Mouse (Mus musculus) liver, postnatal 0 days (tissue): ENCODE results near the gene Snx5. TPM values are rescaled to one million over a fixed set of nuclear protein-coding genes. Genes with fewer than 3 reads are reported as not detected.
A peak's percentile ranks its signal among the peaks of the same experiment; 100 is the strongest.

Experiments
- ATAC-seq: fragments of 200-750 bp; cut with Nextera tagmentation; 2 replicates; pipeline ENCODE4 v1.8.0; 2017; ENCODE audit warnings: mild to moderate bottlenecking, moderate library complexity
- DNase-seq: peaks from one replicate; pipeline ENCODE4 v3.0.0-alpha.2; 2016
- H3K27ac ChIP-seq: fragments of 300-500 bp; sonication (generic); 2 replicates; pipeline ENCODE4 v1.5.1; 2014; ENCODE audit warnings: antibody characterized with exemption, moderate library complexity, mild to moderate bottlenecking, low read depth
- H3K27me3 ChIP-seq: fragments of 300-500 bp; sonication (generic); 2 replicates; pipeline ENCODE4 v1.6.1; 2014; ENCODE audit warnings: low read length, control low read depth, mixed read lengths; ENCODE audit not compliant: insufficient read depth
- H3K36me3 ChIP-seq: fragments of 300-500 bp; sonication (generic); replicated peaks from 2 replicates; pipeline ENCODE4 v1.6.1; 2014; ENCODE audit warnings: mild to moderate bottlenecking, control low read depth, low read length, moderate library complexity, mixed read lengths; ENCODE audit not compliant: insufficient read depth
- H3K4me1 ChIP-seq: fragments of 300-500 bp; sonication (generic); 2 replicates; pipeline ENCODE4 v1.6.1; 2014; ENCODE audit warnings: antibody characterized with exemption, mild to moderate bottlenecking, control low read depth; ENCODE audit not compliant: insufficient read depth
- H3K4me2 ChIP-seq: fragments of 300-500 bp; sonication (generic); 2 replicates; pipeline ENCODE4 v1.6.1; 2014; ENCODE audit warnings: low read depth, mild to moderate bottlenecking, low read length, moderate library complexity, mixed read lengths
- H3K4me3 ChIP-seq: fragments of 300-500 bp; sonication (generic); 2 replicates; pipeline ENCODE4 v1.5.1; 2014; ENCODE audit warnings: low read depth, low read length
- H3K9ac ChIP-seq: fragments of 300-500 bp; sonication (generic); replicated peaks from 2 replicates; pipeline ENCODE4 v1.6.1; 2014; ENCODE audit warnings: mild to moderate bottlenecking, moderate library complexity
- H3K9me3 ChIP-seq: fragments of 300-500 bp; sonication (generic); 2 replicates; pipeline ENCODE4 v1.6.1; 2016; ENCODE audit warnings: mild to moderate bottlenecking, control low read depth, low read length, mixed read lengths
- CTCF ChIP-seq: sonication (generic); IDR thresholded peaks from 2 replicates; pipeline ENCODE4 v1.5.1; 2016; ENCODE audit warnings: antibody characterized with exemption, low read depth
- EP300 ChIP-seq: IDR thresholded peaks from 2 replicates; pipeline ENCODE4 v1.6.1; 2016; ENCODE audit warnings: antibody characterized with exemption, low read depth, mild to moderate bottlenecking
- WGBS: fragments of 180-500 bp; shearing (Covaris S2); extraction: QIAGEN DNeasy Blood & Tissue Kit; methylation state at CpG from one replicate; pipeline ENCODE4 v1.1.7; 2014; ENCODE audit not compliant: insufficient replicate concordance; 5-methylcytosine and 5-hydroxymethylcytosine counted together
- polyA plus RNA-seq: library from polyadenylated mRNA; unstranded; fragments of >200 nt; fragmentation: Nextera tagmentation; extraction: Ambion mirVana; gene quantifications from 2 replicates; pipeline ENCODE4 v1.2.1, GENCODE M21; 2015

The Snx5 gene
- polyA plus RNA-seq, 1 experiment from 2014 or later: 47.9 TPM

DNA sequence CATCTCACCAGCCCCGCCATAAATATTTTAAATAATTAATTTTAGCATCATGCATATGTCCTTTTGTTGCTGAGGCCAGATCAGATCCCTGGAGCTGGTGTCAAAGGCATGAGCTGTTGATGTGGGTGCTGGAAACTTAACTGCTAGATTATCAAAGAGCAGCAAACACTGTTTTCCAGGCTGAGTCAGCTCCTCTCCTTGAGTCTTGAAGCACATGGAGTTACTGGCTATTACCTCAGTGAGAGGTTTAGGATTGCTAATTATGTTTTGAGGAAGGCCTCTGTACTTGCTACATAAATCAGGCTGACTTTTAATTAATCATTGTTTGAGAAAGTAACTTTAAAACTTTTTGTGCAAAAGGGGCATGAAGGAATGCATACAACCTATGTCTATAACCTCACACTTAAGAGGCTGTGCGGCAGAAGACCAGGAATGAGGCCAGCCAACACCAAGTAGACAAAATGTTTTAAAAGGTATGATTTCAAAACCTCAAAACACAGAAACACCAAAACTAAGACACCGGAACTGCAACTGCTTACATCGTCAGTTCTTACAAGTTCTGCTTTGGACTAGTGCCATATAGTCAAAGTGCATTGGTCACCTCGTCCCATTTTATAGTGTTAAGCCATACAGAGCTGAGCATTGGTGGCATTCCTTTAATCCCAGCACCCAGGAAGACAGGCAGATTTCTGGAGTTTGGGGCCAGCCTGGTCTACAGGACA lies 6.1 kb downstream of the Snx5 start:
- H3K4me3 ChIP-seq: no peak overlapping the region
- 50% methylated on average over 5 of the region's 5 CpGs for WGBS

DNA sequence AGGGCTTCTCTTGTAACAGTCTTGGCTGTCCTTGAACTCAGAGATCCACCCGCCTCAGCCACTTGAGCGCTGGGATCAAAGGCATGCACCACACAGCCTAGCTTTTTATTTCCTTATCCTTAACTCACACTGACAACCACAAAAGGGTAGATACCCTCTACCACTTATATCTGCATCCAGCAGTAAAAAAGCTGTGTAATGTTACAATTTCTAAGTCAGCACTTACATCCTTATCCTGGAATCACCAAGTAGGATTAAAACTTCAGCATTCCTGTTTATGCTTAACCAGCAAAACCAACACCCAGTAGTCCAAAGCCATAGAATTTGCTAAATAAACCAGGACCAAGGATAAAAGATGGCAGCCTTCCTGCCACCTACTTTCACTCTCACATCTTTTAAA lies 7.9 kb downstream of the Snx5 start:
- no peak overlapping the region for H3K4me2 ChIP-seq
- H3K4me1 ChIP-seq: peaks cover 49% of the 10 kb centered on the region
- H3K27ac ChIP-seq: no peak overlapping the region
- H3K27me3 ChIP-seq: no peaks in the 10 kb centered on the region
- no peak for DNase-seq
- H3K36me3 ChIP-seq: peaks cover 47% of the 10 kb centered on the region
- peak; percentile 0; the same call in 1 of the 2 replicates for TF ChIP-seq CTCF
- no peak for TF ChIP-seq EP300
- ATAC-seq: no peak
- H3K9me3 ChIP-seq: no peaks in the 10 kb centered on the region
- no peak overlapping the region for H3K9ac ChIP-seq
- 65% methylated on average over 2 of the region's 2 CpGs for WGBS
- no peak overlapping the region for H3K4me3 ChIP-seq

More for the DNA sequence above, 6.1 kb downstream of the Snx5 start:
- H3K4me2 ChIP-seq: 0 out of 2 replicates have a peak overlapping the region, but pooled peaks have one; percentile 18
- peaks cover 34% of the 10 kb centered on the region for H3K36me3 ChIP-seq
- H3K9me3 ChIP-seq: no peaks in the 10 kb centered on the region
- ATAC-seq: 0 out of 2 replicates have a peak, but pooled peaks have one; percentile 14
- peak overlapping the region; percentile 46 for H3K27ac ChIP-seq
- H3K27me3 ChIP-seq: no peaks in the 10 kb centered on the region
- TF ChIP-seq CTCF (no peak), EP300 (no peak)
- DNase-seq: no peak
- 0 out of 2 replicates have a peak overlapping the region, but pooled peaks have one; percentile 34 for H3K9ac ChIP-seq
- peaks cover 57% of the 10 kb centered on the region for H3K4me1 ChIP-seq

DNA sequence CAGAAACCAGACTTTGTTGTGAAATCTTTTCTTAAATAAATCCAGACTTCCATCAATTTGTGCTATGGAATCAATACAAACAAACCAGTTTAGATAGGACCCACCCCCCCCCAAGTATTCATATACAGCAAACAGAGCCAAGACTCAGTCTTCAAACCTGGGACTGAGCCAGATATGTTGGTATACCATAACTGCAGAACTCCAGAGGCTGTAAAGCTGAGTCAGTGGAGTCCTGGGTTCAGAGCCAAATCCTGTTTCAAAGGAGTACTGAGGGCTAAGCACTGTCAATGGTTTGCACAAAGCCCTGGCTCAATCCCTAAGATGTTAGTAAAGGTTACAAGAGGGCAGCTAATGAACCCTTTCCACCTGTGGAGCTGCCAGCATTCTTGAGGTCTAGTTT lies 20.6 kb downstream of the Snx5 start:
- no peaks in the 10 kb centered on the region for H3K27me3 ChIP-seq
- H3K4me1 ChIP-seq: peaks cover 20% of the 10 kb centered on the region
- DNase-seq (no peak), ATAC-seq (no peak)
- H3K27ac ChIP-seq: no peak overlapping the region
- no peak overlapping the region for H3K9ac ChIP-seq
- H3K9me3 ChIP-seq: no peaks in the 10 kb centered on the region
- no peak for TF ChIP-seq CTCF
- no peak for TF ChIP-seq EP300
- no peak overlapping the region for H3K4me2 ChIP-seq
- H3K36me3 ChIP-seq: peaks cover 55% of the 10 kb centered on the region
- H3K4me3 ChIP-seq: no peak overlapping the region

DNA sequence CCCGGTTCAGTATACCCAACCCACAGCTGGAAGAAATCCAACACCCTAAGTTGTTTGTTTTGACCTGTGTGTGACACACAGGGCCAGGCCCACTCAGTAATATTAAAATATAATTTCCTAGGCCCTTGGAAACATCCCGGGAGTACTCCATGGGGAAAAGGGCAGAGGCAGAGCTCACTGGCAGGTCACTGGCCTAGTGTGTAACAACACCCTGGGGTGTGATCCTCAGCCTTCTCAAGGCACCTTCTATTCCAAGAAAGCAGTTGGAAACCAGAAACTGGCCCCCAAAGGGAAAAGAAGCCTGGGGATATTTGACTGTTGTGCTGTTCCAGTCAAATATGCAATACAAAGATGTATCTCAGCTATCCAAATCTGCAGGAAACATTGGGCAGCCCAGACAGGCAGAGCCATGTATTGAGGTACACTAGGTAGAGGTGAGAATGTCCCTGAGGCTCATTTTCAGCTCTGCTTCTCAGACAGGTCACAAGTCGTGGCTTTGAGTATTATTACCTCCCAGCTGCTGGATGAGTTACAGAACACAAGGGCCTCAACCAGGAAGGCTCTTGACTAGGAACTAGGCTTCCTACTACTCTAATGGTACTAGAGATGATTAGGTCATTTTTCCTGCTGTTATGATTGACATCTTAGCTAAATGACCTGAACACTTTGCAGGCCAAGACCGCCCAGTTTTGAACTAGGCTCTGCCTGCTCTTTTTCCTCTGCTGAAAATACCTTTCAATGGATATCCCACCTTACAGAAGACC lies 21.9 kb downstream of the Snx5 start:
- no peaks in the 10 kb centered on the region for H3K27me3 ChIP-seq
- peaks cover 20% of the 10 kb centered on the region for H3K4me1 ChIP-seq
- ATAC-seq: no peak
- no peak overlapping the region for H3K4me2 ChIP-seq
- H3K36me3 ChIP-seq: peaks cover 42% of the 10 kb centered on the region
- 0 out of 2 replicates have a peak overlapping the region, but pooled peaks have one; percentile 16 for H3K27ac ChIP-seq
- no peak for DNase-seq
- H3K4me3 ChIP-seq: no peak overlapping the region
- H3K9ac ChIP-seq: no peak overlapping the region
- H3K9me3 ChIP-seq: no peaks in the 10 kb centered on the region
- 55% methylated on average over 3 of the region's 4 CpGs for WGBS
- no peak for TF ChIP-seq EP300
- TF ChIP-seq CTCF: no peak

DNA sequence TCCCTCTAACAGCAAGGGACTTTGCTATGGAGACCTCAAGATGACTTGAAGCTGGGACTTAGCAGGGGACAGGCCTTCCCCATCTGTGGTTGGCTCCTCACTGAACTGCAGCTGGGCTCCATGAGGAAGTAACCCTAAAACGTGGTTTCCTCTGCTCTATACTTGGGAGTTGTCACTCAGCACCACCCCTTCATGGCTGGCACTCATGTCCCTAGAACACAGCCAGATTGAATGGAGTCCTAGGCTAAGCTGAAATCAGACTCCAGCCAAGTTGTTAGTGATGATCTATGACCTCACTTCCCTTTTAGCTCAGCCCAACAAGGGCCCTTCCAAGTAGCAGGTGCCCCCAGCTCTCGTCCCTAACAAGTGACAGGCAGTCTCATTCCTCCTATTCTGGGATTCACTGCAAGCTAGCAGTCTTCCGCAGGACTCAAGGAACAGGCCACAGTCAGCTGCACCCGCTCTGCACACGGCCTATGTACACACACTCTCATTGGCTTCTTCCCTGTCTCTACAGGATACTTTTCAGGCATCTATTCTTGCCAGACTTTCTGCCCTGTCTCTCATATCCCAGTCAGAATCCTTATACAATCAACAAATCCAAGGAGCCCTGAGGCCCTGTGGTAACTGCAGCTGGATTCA lies 23.2 kb downstream of the Snx5 start:
- ATAC-seq (peak; percentile 53), DNase-seq (no peak)
- peaks cover 20% of the 10 kb centered on the region for H3K4me1 ChIP-seq
- peak overlapping the region; percentile 52; the same call in 1 of the 2 replicates for H3K27ac ChIP-seq
- no peak overlapping the region for H3K4me3 ChIP-seq
- H3K9me3 ChIP-seq: no peaks in the 10 kb centered on the region
- peaks cover 29% of the 10 kb centered on the region for H3K36me3 ChIP-seq
- H3K9ac ChIP-seq: no peak overlapping the region
- no peaks in the 10 kb centered on the region for H3K27me3 ChIP-seq
- no peak for TF ChIP-seq EP300
- no peak for TF ChIP-seq CTCF
- H3K4me2 ChIP-seq: no peak overlapping the region
- WGBS: 31% methylated on average over 5 of the region's 5 CpGs

DNA sequence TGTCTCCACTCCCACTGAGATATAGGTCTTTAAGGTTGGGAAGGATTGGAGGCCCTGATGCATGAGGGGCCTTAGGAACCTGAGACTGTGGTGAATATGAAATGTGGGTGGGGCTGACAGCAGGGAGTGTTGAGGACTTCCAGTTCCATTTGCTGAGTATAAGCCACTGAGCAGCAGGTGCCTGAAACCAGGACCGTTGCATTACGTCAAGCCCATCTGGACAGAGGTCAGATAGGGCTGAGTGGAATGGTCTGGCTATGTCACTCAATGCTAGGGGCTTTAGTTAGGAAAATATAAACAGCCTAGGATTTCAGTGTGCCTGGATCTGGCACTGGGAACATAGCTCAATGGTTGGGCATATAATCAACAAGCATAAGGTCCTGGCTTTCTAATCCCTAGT lies 24.4 kb downstream of the Snx5 start:
- DNase-seq (no peak), ATAC-seq (peak; percentile 26; the same call in 1 of the 2 replicates)
- 63% methylated on average over 2 of the region's 2 CpGs for WGBS
- Histone ChIP-seq H3K4me3 (no peak overlapping the region), H3K9me3 (no peaks in the 10 kb centered on the region), H3K36me3 (peaks cover 19% of the 10 kb centered on the region), H3K4me1 (peaks cover 20% of the 10 kb centered on the region), H3K27me3 (no peaks in the 10 kb centered on the region), H3K4me2 (no peak overlapping the region), H3K9ac (no peak overlapping the region), H3K27ac (peak overlapping the region; percentile 66)
- no peak for TF ChIP-seq EP300
- no peak for TF ChIP-seq CTCF
